Mouse (Mus musculus): ENCODE data around the gene Slc7a6os. TPM values are rescaled to one million over a fixed set of nuclear protein-coding genes. Genes with fewer than 3 reads are reported as not detected.
A peak's percentile ranks its signal among the peaks of the same experiment; 100 is the strongest.

The Slc7a6os gene
- polyA plus RNA-seq, 1 experiment from 2014 or later: 27.6 TPM

- H3K9ac ChIP-seq (ENCODE audit: low read depth, low read length): no peak overlapping the region
- H3K4me2 ChIP-seq (ENCODE audit: low read length): no peak overlapping the region
- H3K27ac ChIP-seq: no peak overlapping the region
- WGBS: 95% methylated on average over 4 of the region's 4 CpGs
- no peaks in the 10 kb centered on the region for H3K9me3 ChIP-seq (replicated peaks; ENCODE audit: low read length)
- no peak overlapping the region for H3K4me3 ChIP-seq (replicated peaks; ENCODE audit: low read depth, low read length)
- H3K36me3 ChIP-seq (ENCODE audit: insufficient read depth, low read length): 0 out of 2 replicates have a peak, but pooled peaks cover 11% of the 10 kb centered on the region
- no peak for ATAC-seq (replicated peaks; ENCODE audit: low FRiP score, low read depth)
- H3K27me3 ChIP-seq (ENCODE audit: insufficient read depth, low read length): no peaks in the 10 kb centered on the region
- TF ChIP-seq CTCF (IDR thresholded peaks at IDR 0.05; ENCODE audit: low read depth): no peak
- DNase-seq (ENCODE audit: low spot score): no peak
- no peaks in the 10 kb centered on the region for H3K4me1 ChIP-seq (replicated peaks; ENCODE audit: insufficient read depth, low read length)
Observed at GRCm38 (mm10) chr8:106189162-106189561, 21.6 kb downstream of the Slc7a6os start.

GRCm38 (mm10) chr8:106186394-106186793 is 24.3 kb downstream of the Slc7a6os start:
- H3K9me3 ChIP-seq (replicated peaks; ENCODE audit: low read length): no peaks in the 10 kb centered on the region
- DNase-seq (ENCODE audit: low spot score) (no peak), ATAC-seq (replicated peaks; ENCODE audit: low FRiP score, low read depth) (no peak)
- no peak for TF ChIP-seq CTCF (IDR thresholded peaks at IDR 0.05; ENCODE audit: low read depth)
- H3K36me3 ChIP-seq (ENCODE audit: insufficient read depth, low read length): no peaks in the 10 kb centered on the region
- no peak overlapping the region for H3K9ac ChIP-seq (ENCODE audit: low read depth, low read length)
- H3K27ac ChIP-seq: peak overlapping the region; percentile 8; the same call in 1 of the 2 replicates
- no peak overlapping the region for H3K4me3 ChIP-seq (replicated peaks; ENCODE audit: low read depth, low read length)
- H3K4me1 ChIP-seq (replicated peaks; ENCODE audit: insufficient read depth, low read length): no peaks in the 10 kb centered on the region
- 91% methylated on average over 3 of the region's 3 CpGs for WGBS
- H3K4me2 ChIP-seq (ENCODE audit: low read length): no peak overlapping the region
- no peaks in the 10 kb centered on the region for H3K27me3 ChIP-seq (ENCODE audit: insufficient read depth, low read length)

- Histone ChIP-seq H3K27me3 (ENCODE audit: insufficient read depth, low read length) (no peaks in the 10 kb centered on the region), H3K4me3 (replicated peaks; ENCODE audit: low read depth, low read length) (no peak overlapping the region), H3K4me1 (replicated peaks; ENCODE audit: insufficient read depth, low read length) (no peaks in the 10 kb centered on the region), H3K9ac (ENCODE audit: low read depth, low read length) (no peak overlapping the region), H3K36me3 (ENCODE audit: insufficient read depth, low read length) (no peaks in the 10 kb centered on the region), H3K4me2 (ENCODE audit: low read length) (no peak overlapping the region), H3K9me3 (replicated peaks; ENCODE audit: low read length) (no peaks in the 10 kb centered on the region), H3K27ac (peak overlapping the region; percentile 8; the same call in 1 of the 2 replicates)
- ATAC-seq (replicated peaks; ENCODE audit: low FRiP score, low read depth) (no peak), DNase-seq (ENCODE audit: low spot score) (peak; percentile 16)
- 47% methylated on average over 8 of the region's 8 CpGs for WGBS
- no peak for TF ChIP-seq CTCF (IDR thresholded peaks at IDR 0.05; ENCODE audit: low read depth)
Observed at GRCm38 (mm10) chr8:106185628-106186270, 25.0 kb downstream of the Slc7a6os start.

- no peaks in the 10 kb centered on the region for H3K36me3 ChIP-seq (ENCODE audit: insufficient read depth, low read length)
- no peak overlapping the region for H3K27ac ChIP-seq
- H3K4me3 ChIP-seq (replicated peaks; ENCODE audit: low read depth, low read length): no peak overlapping the region
- ATAC-seq (replicated peaks; ENCODE audit: low FRiP score, low read depth): no peak
- no peak for DNase-seq (ENCODE audit: low spot score)
- H3K9me3 ChIP-seq (replicated peaks; ENCODE audit: low read length): no peaks in the 10 kb centered on the region
- H3K9ac ChIP-seq (ENCODE audit: low read depth, low read length): no peak overlapping the region
- 63% methylated on average over 2 of the region's 2 CpGs for WGBS
- 0 out of 2 replicates have a peak, but pooled peaks cover 7% of the 10 kb centered on the region for H3K4me1 ChIP-seq (replicated peaks; ENCODE audit: insufficient read depth, low read length)
- no peak overlapping the region for H3K4me2 ChIP-seq (ENCODE audit: low read length)
- TF ChIP-seq CTCF (IDR thresholded peaks at IDR 0.05; ENCODE audit: low read depth): no peak
- H3K27me3 ChIP-seq (ENCODE audit: insufficient read depth, low read length): no peaks in the 10 kb centered on the region
Observed at GRCm38 (mm10) chr8:106178428-106178827, 32.3 kb downstream of the Slc7a6os start.

- WGBS: 73% methylated on average over 1 of the region's 1 CpGs
- no peaks in the 10 kb centered on the region for H3K9me3 ChIP-seq (replicated peaks; ENCODE audit: low read length)
- H3K9ac ChIP-seq (ENCODE audit: low read depth, low read length): no peak overlapping the region
- DNase-seq (ENCODE audit: low spot score) (no peak), ATAC-seq (replicated peaks; ENCODE audit: low FRiP score, low read depth) (no peak)
- H3K4me1 ChIP-seq (replicated peaks; ENCODE audit: insufficient read depth, low read length): 0 out of 2 replicates have a peak, but pooled peaks cover 7% of the 10 kb centered on the region
- no peaks in the 10 kb centered on the region for H3K36me3 ChIP-seq (ENCODE audit: insufficient read depth, low read length)
- no peaks in the 10 kb centered on the region for H3K27me3 ChIP-seq (ENCODE audit: insufficient read depth, low read length)
- H3K27ac ChIP-seq: no peak overlapping the region
- no peak overlapping the region for H3K4me2 ChIP-seq (ENCODE audit: low read length)
- no peak overlapping the region for H3K4me3 ChIP-seq (replicated peaks; ENCODE audit: low read depth, low read length)
- no peak for TF ChIP-seq CTCF (IDR thresholded peaks at IDR 0.05; ENCODE audit: low read depth)
Observed at GRCm38 (mm10) chr8:106177594-106177993, 33.1 kb downstream of the Slc7a6os start.

GRCm38 (mm10) chr8:106176891-106177290 is 33.8 kb downstream of the Slc7a6os start:
- WGBS: 3% methylated on average over 1 of the region's 1 CpGs
- no peaks in the 10 kb centered on the region for H3K27me3 ChIP-seq (ENCODE audit: insufficient read depth, low read length)
- H3K9ac ChIP-seq (ENCODE audit: low read depth, low read length): no peak overlapping the region
- H3K4me1 ChIP-seq (replicated peaks; ENCODE audit: insufficient read depth, low read length): 0 out of 2 replicates have a peak, but pooled peaks cover 7% of the 10 kb centered on the region
- H3K9me3 ChIP-seq (replicated peaks; ENCODE audit: low read length): no peaks in the 10 kb centered on the region
- no peak overlapping the region for H3K4me3 ChIP-seq (replicated peaks; ENCODE audit: low read depth, low read length)
- H3K27ac ChIP-seq: no peak overlapping the region; the same call in 1 of the 2 replicates
- TF ChIP-seq CTCF (IDR thresholded peaks at IDR 0.05; ENCODE audit: low read depth): no peak
- ATAC-seq (replicated peaks; ENCODE audit: low FRiP score, low read depth): no peak
- H3K36me3 ChIP-seq (ENCODE audit: insufficient read depth, low read length): no peaks in the 10 kb centered on the region
- peak; percentile 12 for DNase-seq (ENCODE audit: low spot score)
- no peak overlapping the region for H3K4me2 ChIP-seq (ENCODE audit: low read length)

All from kidney, postnatal 0 days (tissue).